26 mouse cellular contexts compared by ENCODE assay signal in the genomic region with DNA sequence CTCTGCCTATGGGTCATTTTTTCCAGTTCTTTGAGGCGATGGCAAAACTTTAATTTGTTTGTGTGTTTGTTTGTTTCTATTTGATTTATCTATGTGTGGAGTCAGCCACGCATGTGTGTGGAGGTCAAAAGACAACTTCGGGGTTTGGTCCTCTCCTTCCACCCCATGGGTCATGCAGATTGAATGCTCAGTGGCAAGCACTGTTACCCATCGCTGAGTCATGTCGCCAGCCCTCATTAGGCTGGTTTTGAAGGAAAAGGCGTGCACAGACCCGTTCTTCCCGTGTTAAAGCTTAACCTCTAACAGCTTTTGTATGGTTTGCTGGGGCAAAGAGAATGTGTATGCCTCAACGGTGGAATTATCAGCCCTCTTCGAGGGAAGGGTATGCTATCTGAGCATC.
DNase-seq lines count a peak whose midpoint lies in the region; ATAC-seq and TF ChIP-seq lines count a peak whose summit lies in the region.
"Had no signal": no experiment of that assay in that cellular context is flagged by ENCODE, and none has a peak within 500 bp of the region (broad histone marks: within the 10 kb centered on the region; RNA-seq: fewer than 3 reads in every experiment).

No protein-coding gene starts in this region.

- WGBS in hindbrain, embryonic 16.5 days = 73% methylated on average over 10 of the region's 10 CpGs
- WGBS in hindbrain, embryonic 11.5 days = 80% methylated on average over 10 of the region's 10 CpGs
- WGBS in stomach, embryonic 14.5 days = 78% methylated on average over 10 of the region's 10 CpGs
- 66% methylated on average over 10 of the region's 10 CpGs for WGBS in stomach, postnatal 0 days
- WGBS in forebrain, embryonic 14.5 days = 40% methylated on average over 10 of the region's 10 CpGs

- H3K9ac ChIP-seq in hindbrain, embryonic 16.5 days (ENCODE audit: low read depth, low read length) = no peak overlapping the region
- H3K9ac ChIP-seq in hindbrain, embryonic 11.5 days (ENCODE audit: low read depth, low read length) = no peak overlapping the region
- no peak overlapping the region for H3K9ac ChIP-seq in stomach, embryonic 14.5 days (replicated peaks; ENCODE audit: low read depth, low read length)
- no peak overlapping the region for H3K9ac ChIP-seq in stomach, postnatal 0 days (ENCODE audit: low read length)
- no peak overlapping the region for H3K9ac ChIP-seq in forebrain, embryonic 14.5 days (ENCODE audit: low read length)
- H3K9ac ChIP-seq: embryonic facial prominence, embryonic 15.5 days; heart, embryonic 13.5 days; limb, embryonic 15.5 days; liver, embryonic 13.5 days had no signal

- H3K27ac ChIP-seq in hindbrain, embryonic 16.5 days (ENCODE audit: low read depth, low read length) = no peak overlapping the region
- no peak overlapping the region for H3K27ac ChIP-seq in hindbrain, embryonic 11.5 days (ENCODE audit: low read depth, low read length)
- H3K27ac ChIP-seq in stomach, embryonic 14.5 days (ENCODE audit: low read length) = peak overlapping the region; percentile 27; the same call in 1 of the 2 replicates
- no peak overlapping the region for H3K27ac ChIP-seq in stomach, postnatal 0 days (replicated peaks)
- H3K27ac ChIP-seq in forebrain, embryonic 14.5 days (ENCODE audit: low read depth, low read length) = no peak overlapping the region
- H3K27ac ChIP-seq: embryonic facial prominence, embryonic 10.5 days; embryonic facial prominence, embryonic 15.5 days; heart, embryonic 13.5 days; hindbrain, embryonic 10.5 days; limb, embryonic 10.5 days; limb, embryonic 15.5 days; liver, embryonic 13.5 days; macrophage had no signal

- no peaks in the 10 kb centered on the region for H3K36me3 ChIP-seq in hindbrain, embryonic 16.5 days (ENCODE audit: control insufficient read depth, insufficient read depth, low read length)
- H3K36me3 ChIP-seq in hindbrain, embryonic 11.5 days (ENCODE audit: control insufficient read depth, insufficient read depth, low read length) = no peaks in the 10 kb centered on the region
- no peaks in the 10 kb centered on the region for H3K36me3 ChIP-seq in stomach, embryonic 14.5 days (ENCODE audit: control insufficient read depth, insufficient read depth, low read length)
- H3K36me3 ChIP-seq in stomach, postnatal 0 days (ENCODE audit: control insufficient read depth, insufficient read depth, low read length) = no peaks in the 10 kb centered on the region
- H3K36me3 ChIP-seq in forebrain, embryonic 14.5 days (ENCODE audit: control insufficient read depth, insufficient read depth, low read length) = no peaks in the 10 kb centered on the region
- H3K36me3 ChIP-seq: embryonic facial prominence, embryonic 10.5 days; embryonic facial prominence, embryonic 15.5 days; limb, embryonic 10.5 days; limb, embryonic 15.5 days; liver, embryonic 13.5 days had no signal

- H3K4me2 ChIP-seq in hindbrain, embryonic 16.5 days (ENCODE audit: low read length) = no peak overlapping the region
- no peak overlapping the region for H3K4me2 ChIP-seq in hindbrain, embryonic 11.5 days (replicated peaks; ENCODE audit: low read depth, low read length)
- H3K4me2 ChIP-seq in stomach, embryonic 14.5 days (replicated peaks; ENCODE audit: low read depth, low read length) = no peak overlapping the region
- H3K4me2 ChIP-seq in stomach, postnatal 0 days (replicated peaks; ENCODE audit: low read depth) = no peak overlapping the region
- H3K4me2 ChIP-seq in forebrain, embryonic 14.5 days (ENCODE audit: low read length) = no peak overlapping the region
- H3K4me2 ChIP-seq: embryonic facial prominence, embryonic 15.5 days; heart, embryonic 13.5 days; limb, embryonic 15.5 days; liver, embryonic 13.5 days had no signal

- no peak for TF ChIP-seq EP300 in stomach, postnatal 0 days (optimal IDR thresholded peaks at IDR 0.05)

- no peak for DNase-seq in hindbrain, embryonic 11.5 days (ENCODE audit: low spot score)
- no peak for DNase-seq in stomach, postnatal 0 days (ENCODE audit: low spot score)
- DNase-seq in forebrain, embryonic 14.5 days (ENCODE audit: low spot score) = peak; percentile 23
- no peak for DNase-seq in thymus, postnatal 14 days
- DNase-seq: adrenal gland, adult 8-10 months; B cell, adult 2 months; cerebellum, adult 8-10 months; cerebellum, postnatal 25 days; heart, postnatal 10 days; kidney, adult 9 months; kidney, postnatal 10 days; liver, embryonic 13.5 days; lung, adult 18-20 months; right cerebral cortex, postnatal 25 days; spleen, adult 18-20 months had no signal

- H3K27me3 ChIP-seq in hindbrain, embryonic 16.5 days (replicated peaks; ENCODE audit: control insufficient read depth, insufficient read depth, low read length) = no peaks in the 10 kb centered on the region
- H3K27me3 ChIP-seq in hindbrain, embryonic 11.5 days (ENCODE audit: control insufficient read depth, insufficient read depth, low read length) = no peaks in the 10 kb centered on the region
- H3K27me3 ChIP-seq in stomach, embryonic 14.5 days (ENCODE audit: control insufficient read depth, insufficient read depth, low read length) = no peaks in the 10 kb centered on the region
- no peaks in the 10 kb centered on the region for H3K27me3 ChIP-seq in stomach, postnatal 0 days (ENCODE audit: control insufficient read depth, insufficient read depth, low read length)
- H3K27me3 ChIP-seq in forebrain, embryonic 14.5 days (replicated peaks; ENCODE audit: control insufficient read depth, insufficient read depth, low read length) = no peaks in the 10 kb centered on the region
- H3K27me3 ChIP-seq: embryonic facial prominence, embryonic 15.5 days; heart, embryonic 13.5 days; limb, embryonic 15.5 days; liver, embryonic 13.5 days had no signal

- peak; percentile 30; the same call in 1 of the 2 replicates for ATAC-seq in hindbrain, embryonic 16.5 days
- ATAC-seq in hindbrain, embryonic 11.5 days (ENCODE audit: low FRiP score) = no peak
- ATAC-seq in stomach, embryonic 14.5 days (ENCODE audit: insufficient number of reproducible peaks, insufficient read depth, low FRiP score, low read depth) = no peak
- no peak for ATAC-seq in stomach, postnatal 0 days (ENCODE audit: low FRiP score, low TSS enrichment)
- ATAC-seq in forebrain, embryonic 14.5 days = peak; percentile 47
- ATAC-seq: intestine, postnatal 0 days; lung, postnatal 0 days had no signal

- no peaks in the 10 kb centered on the region for H3K9me3 ChIP-seq in hindbrain, embryonic 16.5 days (ENCODE audit: control insufficient read depth, low read length)
- H3K9me3 ChIP-seq in hindbrain, embryonic 11.5 days (ENCODE audit: control insufficient read depth, low read length) = no peaks in the 10 kb centered on the region
- H3K9me3 ChIP-seq in stomach, embryonic 14.5 days (ENCODE audit: control insufficient read depth, low read depth, low read length) = no peaks in the 10 kb centered on the region
- H3K9me3 ChIP-seq in stomach, postnatal 0 days (ENCODE audit: control insufficient read depth, low read length) = no peaks in the 10 kb centered on the region
- H3K9me3 ChIP-seq in forebrain, embryonic 14.5 days (replicated peaks; ENCODE audit: control insufficient read depth, low read length) = no peaks in the 10 kb centered on the region
- H3K9me3 ChIP-seq: embryonic facial prominence, embryonic 10.5 days; embryonic facial prominence, embryonic 15.5 days; heart, embryonic 13.5 days; hindbrain, embryonic 10.5 days; limb, embryonic 10.5 days; limb, embryonic 15.5 days; liver, embryonic 13.5 days had no signal

- H3K4me1 ChIP-seq in hindbrain, embryonic 16.5 days (ENCODE audit: control insufficient read depth, insufficient read depth, low read depth, low read length) = no peaks in the 10 kb centered on the region
- no peaks in the 10 kb centered on the region for H3K4me1 ChIP-seq in hindbrain, embryonic 11.5 days (replicated peaks; ENCODE audit: control insufficient read depth, insufficient read depth, low read length)
- peaks cover 14% of the 10 kb centered on the region; the same call in 1 of the 2 replicates for H3K4me1 ChIP-seq in stomach, embryonic 14.5 days (ENCODE audit: control insufficient read depth, insufficient read depth, low read length)
- no peaks in the 10 kb centered on the region for H3K4me1 ChIP-seq in stomach, postnatal 0 days (replicated peaks; ENCODE audit: control insufficient read depth, insufficient read depth)
- H3K4me1 ChIP-seq in forebrain, embryonic 14.5 days (ENCODE audit: control insufficient read depth, insufficient read depth, low read length) = peaks cover 5% of the 10 kb centered on the region
- H3K4me1 ChIP-seq: heart, embryonic 13.5 days; liver, embryonic 13.5 days had no signal

- no peak for TF ChIP-seq CTCF in stomach, postnatal 0 days (IDR thresholded peaks at IDR 0.05; ENCODE audit: low read depth)

- H3K4me3 ChIP-seq in hindbrain, embryonic 16.5 days (ENCODE audit: low read length) = no peak overlapping the region
- no peak overlapping the region for H3K4me3 ChIP-seq in hindbrain, embryonic 11.5 days (ENCODE audit: low read depth, low read length)
- H3K4me3 ChIP-seq in stomach, embryonic 14.5 days (ENCODE audit: low read depth, low read length) = no peak overlapping the region
- no peak overlapping the region for H3K4me3 ChIP-seq in stomach, postnatal 0 days (ENCODE audit: low read depth, low read length)
- H3K4me3 ChIP-seq in forebrain, embryonic 14.5 days (ENCODE audit: low read depth, low read length) = no peak overlapping the region
- H3K4me3 ChIP-seq: embryonic facial prominence, embryonic 10.5 days; embryonic facial prominence, embryonic 15.5 days; heart, embryonic 13.5 days; hindbrain, embryonic 10.5 days; limb, embryonic 10.5 days; limb, embryonic 15.5 days; liver, embryonic 13.5 days had no signal

Comparison
In these comparisons a context has a peak if more than half of its experiments do, and no peak if none do; other contexts are left out.
1. ATAC-seq: peak in hindbrain, embryonic 16.5 days (single experiment) and forebrain, embryonic 14.5 days (single experiment); none in hindbrain, embryonic 11.5 days (single experiment), stomach, embryonic 14.5 days (single experiment) and stomach, postnatal 0 days (single experiment).